In the genomic region with DNA sequence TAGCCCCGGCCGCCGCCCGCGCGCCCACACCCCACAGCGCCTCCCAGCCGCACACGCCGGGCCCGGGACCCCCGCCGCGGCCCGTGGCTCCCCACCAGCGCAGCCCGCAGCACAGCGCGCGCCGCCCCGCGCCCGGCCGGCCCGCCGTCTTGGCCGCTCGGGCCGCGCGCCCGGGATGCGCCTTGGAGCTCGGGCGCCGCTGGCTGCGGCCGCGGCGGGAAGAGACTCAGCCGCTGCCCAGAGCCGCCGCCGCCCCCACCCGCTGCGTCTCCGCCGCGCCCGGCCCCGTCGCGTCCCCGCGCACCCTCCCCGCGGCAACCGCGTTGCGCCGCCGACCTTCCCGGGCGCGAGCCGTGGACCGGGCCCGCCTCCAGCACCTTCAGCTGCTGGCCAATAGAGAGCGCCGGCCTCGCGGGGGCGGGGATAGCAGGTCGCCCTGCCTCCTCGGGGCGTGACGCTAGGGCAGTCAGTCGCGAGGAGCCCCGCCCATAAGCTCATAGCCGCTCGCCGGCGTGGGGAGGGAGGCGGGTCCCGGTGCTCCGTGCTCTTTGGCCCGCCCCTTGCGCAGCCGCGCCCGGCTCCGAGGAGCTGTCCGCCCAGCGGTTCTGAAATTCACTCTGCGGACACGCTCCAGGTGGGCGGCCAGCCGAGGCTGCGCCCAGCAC, we compare ENCODE assay signal across 8 mouse cellular contexts. TPM values are rescaled to one million over a fixed set of nuclear protein-coding genes. Genes with fewer than 3 reads are reported as not detected.
A peak's percentile ranks its signal among the peaks of the same experiment; 100 is the strongest.
DNase-seq lines count a peak whose midpoint lies in the region; ATAC-seq lines count a peak whose summit lies in the region.

No protein-coding gene starts in this region.

- H3K9me3 ChIP-seq in forebrain, embryonic 11.5 days (ENCODE audit: control insufficient read depth, low read length): no peaks in the 10 kb centered on the region
- no peaks in the 10 kb centered on the region for H3K9me3 ChIP-seq in heart, embryonic 15.5 days (replicated peaks)
- no peaks in the 10 kb centered on the region for H3K9me3 ChIP-seq in liver, embryonic 12.5 days (replicated peaks)
- H3K9me3 ChIP-seq in neural tube, embryonic 11.5 days (ENCODE audit: control insufficient read depth, low read length): no peaks in the 10 kb centered on the region
- no peaks in the 10 kb centered on the region for H3K9me3 ChIP-seq in stomach, embryonic 16.5 days (replicated peaks; ENCODE audit: control insufficient read depth, low read length)

- peak; percentile 97 for ATAC-seq in forebrain, embryonic 11.5 days (replicated peaks; ENCODE audit: low FRiP score)
- ATAC-seq in heart, embryonic 15.5 days (replicated peaks; ENCODE audit: insufficient number of reproducible peaks, insufficient read depth, low FRiP score, low read depth): peak; percentile 98
- peak; percentile 97 for ATAC-seq in liver, embryonic 12.5 days
- peak; percentile 95 for ATAC-seq in neural tube, embryonic 11.5 days (ENCODE audit: insufficient read depth, low FRiP score, low TSS enrichment)
- peak; percentile 99 for ATAC-seq in stomach, embryonic 16.5 days (ENCODE audit: insufficient read depth, low FRiP score)

- no peak overlapping the region for H3K27ac ChIP-seq in forebrain, embryonic 11.5 days (ENCODE audit: low read depth, low read length)
- H3K27ac ChIP-seq in heart, embryonic 15.5 days: no peak overlapping the region
- H3K27ac ChIP-seq in liver, embryonic 12.5 days: no peak overlapping the region
- peak overlapping the region; percentile 50 for H3K27ac ChIP-seq in neural tube, embryonic 11.5 days (ENCODE audit: low read depth, low read length)
- no peak overlapping the region for H3K27ac ChIP-seq in stomach, embryonic 16.5 days (ENCODE audit: low read length)

- DNase-seq in CD8-positive naive resting alpha-beta T cell, adult 2 months (ENCODE audit: low read depth in 2 of 2, low spot score in 2 of 2): peak; percentile 28 to 53
- DNase-seq in c-Kit-positive CD71-positive TER-119-positive erythroid progenitor cells, embryonic 14.5 days (ENCODE audit: low spot score): peak; percentile 83
- peak; percentile 98 for DNase-seq in forebrain, embryonic 11.5 days (ENCODE audit: low spot score)
- peak; percentile 99 for DNase-seq in kidney, postnatal 14 days
- peak; percentile 98 for DNase-seq in neural tube, embryonic 11.5 days (ENCODE audit: low spot score)

- peaks cover 11% of the 10 kb centered on the region for H3K4me1 ChIP-seq in forebrain, embryonic 11.5 days (replicated peaks; ENCODE audit: control insufficient read depth, insufficient read depth, low read length)
- peaks cover 42% of the 10 kb centered on the region for H3K4me1 ChIP-seq in heart, embryonic 15.5 days (replicated peaks)
- H3K4me1 ChIP-seq in liver, embryonic 12.5 days: peaks cover 18% of the 10 kb centered on the region
- H3K4me1 ChIP-seq in neural tube, embryonic 11.5 days (ENCODE audit: control insufficient read depth, insufficient read depth, low read length): peaks cover 4% of the 10 kb centered on the region; the same call in 1 of the 2 replicates
- peaks cover 4% of the 10 kb centered on the region; the same call in 1 of the 2 replicates for H3K4me1 ChIP-seq in stomach, embryonic 16.5 days (ENCODE audit: control insufficient read depth, insufficient read depth, low read length)

- peak overlapping the region; percentile 72 for H3K9ac ChIP-seq in forebrain, embryonic 11.5 days (ENCODE audit: low read length)
- H3K9ac ChIP-seq in heart, embryonic 15.5 days: peak overlapping the region; percentile 70
- H3K9ac ChIP-seq in liver, embryonic 12.5 days: 0 out of 2 replicates have a peak overlapping the region, but pooled peaks have one; percentile 31
- peak overlapping the region; percentile 70 for H3K9ac ChIP-seq in neural tube, embryonic 11.5 days (ENCODE audit: low read length)
- H3K9ac ChIP-seq in stomach, embryonic 16.5 days (ENCODE audit: low read length): peak overlapping the region; percentile 79

- H3K27me3 ChIP-seq in forebrain, embryonic 11.5 days (ENCODE audit: control insufficient read depth, insufficient read depth, low read length): peaks cover 8% of the 10 kb centered on the region; the same call in 1 of the 2 replicates
- H3K27me3 ChIP-seq in heart, embryonic 15.5 days: peaks cover 29% of the 10 kb centered on the region
- H3K27me3 ChIP-seq in liver, embryonic 12.5 days (replicated peaks): peaks cover 58% of the 10 kb centered on the region
- H3K27me3 ChIP-seq in neural tube, embryonic 11.5 days (ENCODE audit: control insufficient read depth, insufficient read depth, low read length): peaks cover 12% of the 10 kb centered on the region
- H3K27me3 ChIP-seq in stomach, embryonic 16.5 days (ENCODE audit: control insufficient read depth, insufficient read depth, low read length): 0 out of 2 replicates have a peak, but pooled peaks cover 7% of the 10 kb centered on the region

- H3K36me3 ChIP-seq in forebrain, embryonic 11.5 days (ENCODE audit: control insufficient read depth, insufficient read depth, low read length): no peaks in the 10 kb centered on the region
- no peaks in the 10 kb centered on the region for H3K36me3 ChIP-seq in heart, embryonic 15.5 days
- no peaks in the 10 kb centered on the region for H3K36me3 ChIP-seq in liver, embryonic 12.5 days
- H3K36me3 ChIP-seq in neural tube, embryonic 11.5 days (ENCODE audit: control insufficient read depth, insufficient read depth, low read length): no peaks in the 10 kb centered on the region
- no peaks in the 10 kb centered on the region for H3K36me3 ChIP-seq in stomach, embryonic 16.5 days (ENCODE audit: control insufficient read depth, insufficient read depth, low read length)

- H3K4me2 ChIP-seq in forebrain, embryonic 11.5 days (ENCODE audit: low read depth, low read length, severe bottlenecking): peak overlapping the region; percentile 93
- peak overlapping the region; percentile 100 for H3K4me2 ChIP-seq in heart, embryonic 15.5 days
- H3K4me2 ChIP-seq in liver, embryonic 12.5 days: peak overlapping the region; percentile 83
- H3K4me2 ChIP-seq in neural tube, embryonic 11.5 days (ENCODE audit: low read depth): peak overlapping the region; percentile 96
- H3K4me2 ChIP-seq in stomach, embryonic 16.5 days (ENCODE audit: low read depth, low read length): peak overlapping the region; percentile 97

- H3K4me3 ChIP-seq in forebrain, embryonic 11.5 days (ENCODE audit: low read depth, low read length): peak overlapping the region; percentile 78
- peak overlapping the region; percentile 71 for H3K4me3 ChIP-seq in heart, embryonic 15.5 days
- peak overlapping the region; percentile 57 for H3K4me3 ChIP-seq in liver, embryonic 12.5 days
- peak overlapping the region; percentile 78 for H3K4me3 ChIP-seq in neural tube, embryonic 11.5 days (ENCODE audit: low read depth, low read length)
- H3K4me3 ChIP-seq in stomach, embryonic 16.5 days (replicated peaks; ENCODE audit: low read length): peak overlapping the region; percentile 74

- WGBS in forebrain, embryonic 11.5 days: under 1% methylated on average over 82 of the region's 101 CpGs
- WGBS in heart, embryonic 15.5 days: under 1% methylated on average over 99 of the region's 101 CpGs
- WGBS in liver, embryonic 12.5 days (ENCODE audit: insufficient replicate concordance): 3% methylated on average over 50 of the region's 101 CpGs
- under 1% methylated on average over 73 of the region's 101 CpGs for WGBS in neural tube, embryonic 11.5 days
- under 1% methylated on average over 96 of the region's 101 CpGs for WGBS in stomach, embryonic 16.5 days

RNA-seq across cellular contexts. Expression of gene Pgbd5, which starts 5.2 kb away (rescaled TPM):
- 4.8 and 5.3 TPM in 2 replicates for polyA plus RNA-seq in forebrain, embryonic 11.5 days (2014; fragmentation: Nextera tagmentation; extraction: Ambion mirVana)
- polyA plus RNA-seq in heart, embryonic 15.5 days (2015; fragmentation: Nextera tagmentation; extraction: Ambion mirVana): 1.9 and 2.3 TPM in 2 replicates
- polyA plus RNA-seq in liver, embryonic 12.5 days (2016; fragmentation: Nextera tagmentation; extraction: Ambion mirVana): 0.24 and 0.37 TPM in 2 replicates
- polyA plus RNA-seq in neural tube, embryonic 11.5 days (2014; fragmentation: Nextera tagmentation; extraction: Ambion mirVana): 4.9 and 6.1 TPM in 2 replicates
- 1.9 TPM in 2 replicates for polyA plus RNA-seq in stomach, embryonic 16.5 days (2015; fragmentation: Nextera tagmentation; extraction: Ambion mirVana)

Comparison
In these comparisons a context has a peak if more than half of its experiments do, and no peak if none do; other contexts are left out.
1. DNase-seq: peak in every context shown above with its lines; median percentile 99 in kidney, postnatal 14 days; 98 in forebrain, embryonic 11.5 days; 98 in neural tube, embryonic 11.5 days; 83 in c-Kit-positive CD71-positive TER-119-positive erythroid progenitor cells, embryonic 14.5 days; 40 in CD8-positive naive resting alpha-beta T cell, adult 2 months.